Mouse (Mus musculus) thymus, adult 18-20 months (tissue): ENCODE data around the gene Exog.

Experiments used
- DNase-seq, 2 experiments: peaks; one replicate each; pipeline ENCODE4 v3.0.0; 2022; ENCODE audit warnings: mixed read lengths in 2 of 2

Gene Exog

GRCm38 (mm10) chr9:119510902-119511301, 66.2 kb downstream of the Exog start:
- DNase-seq, result no peak

GRCm38 (mm10) chr9:119512993-119513392, 68.2 kb downstream of the Exog start:
- no peak for DNase-seq

- DNase-seq, result no peak
Observed at GRCm38 (mm10) chr9:119513816-119514215, 69.1 kb downstream of the Exog start.

- no peak for DNase-seq
Observed at GRCm38 (mm10) chr9:119514986-119515385, 70.2 kb downstream of the Exog start.
